Mouse (Mus musculus): ENCODE measurements at regions not wholly inside any gene's neighbourhood (a gene's known extent, or its start where the extent isn't known, plus 50 kb on each side); places are given as distances from the start of the nearest gene placed in this dataset.

GRCm38 (mm10) chr17:83920225-83920624, 72.5 kb upstream of the Haao start:
- no peak for TF ChIP-seq CTCF (IDR thresholded peaks at IDR 0.05; ENCODE audit: low read depth, low read length)
- TF ChIP-seq POLR2A (IDR thresholded peaks at IDR 0.05; ENCODE audit: borderline replicate concordance, low read depth, low read length) = no peak
